Mouse (Mus musculus): Measurements from ENCODE around the gene Slc5a8.

Slc5a8 gene

DNA sequence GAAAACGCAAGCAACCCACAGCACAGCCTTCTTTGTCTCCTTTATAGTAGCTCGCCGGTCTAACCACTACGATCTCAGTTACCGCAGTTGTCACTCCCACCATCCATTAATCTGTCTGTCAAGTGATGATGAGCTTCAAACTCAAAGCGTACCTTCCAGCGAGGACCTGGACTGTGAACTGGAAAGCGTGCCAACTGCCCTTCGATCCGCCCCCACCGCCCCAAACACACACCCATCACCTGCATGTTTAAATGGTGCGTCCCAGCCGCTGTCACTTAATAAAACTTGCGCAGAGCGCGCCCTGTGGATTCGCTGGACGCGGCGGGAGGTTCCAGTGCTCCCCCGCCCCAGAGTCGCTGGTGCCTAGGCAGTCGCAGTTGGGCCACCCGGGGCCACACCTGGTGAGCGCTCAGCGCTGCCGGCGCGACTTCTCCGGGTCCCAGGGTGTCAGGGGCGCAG lies at the start of gene Slc5a8:
Slc5a8 (plus strand) TSS at position 361 of the 459 bp plus-strand sequence.
- no peak for DNase-seq (ENCODE audit: low spot score in 2 of 2)

DNA sequence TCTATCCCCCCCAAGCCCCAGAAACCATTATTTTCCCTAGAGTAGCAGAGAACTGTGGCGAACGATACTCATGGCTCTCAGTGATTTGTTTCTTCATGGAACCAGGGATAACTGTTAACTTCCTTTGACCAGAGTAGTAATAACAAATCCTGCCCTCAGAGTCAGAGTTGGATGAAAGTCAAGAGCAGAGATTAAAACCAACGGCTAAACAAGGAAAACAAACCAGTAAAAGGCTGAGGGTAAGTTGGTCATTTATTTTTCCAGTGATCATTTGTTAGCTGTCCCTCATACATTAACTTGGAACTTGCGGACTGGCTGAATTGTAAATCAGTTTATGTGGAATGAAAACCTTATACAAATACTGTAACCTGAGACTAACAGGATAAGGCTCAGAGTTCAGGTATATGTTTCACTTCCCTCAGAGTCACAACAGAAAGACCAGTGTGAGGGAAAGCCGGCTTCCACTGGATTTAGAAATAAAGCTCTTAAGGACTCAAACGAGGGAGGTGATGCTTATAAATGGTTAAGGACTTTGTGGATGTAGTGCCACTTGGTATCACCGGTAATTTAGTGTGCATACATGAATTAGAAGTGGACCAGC lies 36.8 kb upstream of the Slc5a8 start:
- no peak for DNase-seq (ENCODE audit: low spot score in 2 of 2)

DNA sequence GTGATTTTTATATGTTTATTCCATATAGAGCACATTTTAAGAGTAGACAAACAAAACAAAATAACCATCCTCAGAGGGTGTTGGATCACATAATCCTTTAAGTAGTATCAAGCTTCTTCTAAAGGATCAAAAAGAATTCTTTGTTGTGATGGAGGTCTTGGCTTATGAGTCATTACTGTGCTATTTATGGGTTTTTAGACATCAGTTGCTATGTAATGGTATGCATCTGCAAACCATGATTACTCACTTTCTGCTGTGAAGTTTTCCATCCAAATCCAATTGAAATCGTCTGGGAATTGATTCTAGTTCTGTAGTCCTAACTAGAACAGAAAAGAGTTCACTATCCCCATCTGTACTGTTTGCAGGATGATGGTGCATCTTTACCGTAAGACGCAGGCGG lies 35.8 kb upstream of the Slc5a8 start:
- no peak for DNase-seq (ENCODE audit: low spot score in 2 of 2)

DNA sequence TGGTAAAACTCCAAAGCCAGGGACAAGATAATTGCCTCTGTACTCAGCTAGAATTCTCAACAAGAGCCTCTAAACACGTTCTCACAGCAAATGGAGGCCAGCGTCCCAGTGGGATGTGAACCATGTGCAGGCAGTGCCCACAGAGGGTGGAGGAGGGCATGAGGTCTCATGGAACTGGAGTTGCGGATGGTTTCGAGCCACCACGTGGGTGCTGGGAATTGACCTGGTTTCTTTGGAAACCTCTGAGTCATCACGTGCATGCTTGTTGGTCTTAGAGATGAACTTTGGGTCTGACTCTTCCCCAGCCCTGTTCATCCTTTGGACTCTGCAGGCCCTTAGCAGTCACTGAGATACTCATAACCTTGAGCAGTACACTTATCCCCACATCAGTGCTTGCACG lies 32.5 kb upstream of the Slc5a8 start:
- DNase-seq (ENCODE audit: low spot score in 2 of 2): no peak

DNA sequence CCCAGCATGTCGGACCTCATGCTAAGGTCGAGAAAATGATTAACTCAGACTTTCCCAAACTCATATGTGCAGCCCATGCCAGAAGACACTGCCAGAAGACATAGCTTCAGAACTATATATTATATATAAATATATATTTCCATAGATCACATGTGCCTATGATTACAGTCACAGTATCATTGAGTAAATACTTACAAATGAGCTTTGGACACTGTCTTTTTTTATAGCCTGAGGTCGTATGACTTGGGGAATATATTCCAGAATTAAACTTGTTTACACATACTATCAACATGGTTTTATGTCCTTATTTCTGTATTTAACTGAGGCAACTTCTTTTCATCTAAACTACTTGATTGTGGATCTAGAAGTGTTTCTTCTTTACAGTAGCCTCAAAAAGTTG lies 24.9 kb upstream of the Slc5a8 start:
- no peak for DNase-seq (ENCODE audit: low spot score in 2 of 2)

DNA sequence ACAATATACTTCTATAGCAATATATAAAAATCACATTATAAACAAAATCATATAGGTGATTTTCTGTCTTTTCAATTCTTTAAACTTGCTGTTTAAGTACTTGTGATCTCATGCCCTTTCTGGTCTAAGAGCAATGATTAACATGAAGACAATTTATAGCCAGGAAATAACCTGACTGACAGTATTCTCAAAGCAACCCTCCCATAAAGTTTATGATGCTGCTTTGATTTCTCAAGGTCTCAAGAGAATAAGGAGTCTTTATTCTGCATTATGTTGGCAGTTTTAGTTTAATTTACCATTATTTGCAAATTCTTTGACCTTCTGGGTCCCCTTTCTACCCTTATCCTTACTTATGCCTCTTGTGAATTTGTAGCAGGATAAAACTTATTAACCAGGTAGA lies 24.4 kb upstream of the Slc5a8 start:
- DNase-seq (ENCODE audit: low spot score in 2 of 2): no peak

DNA sequence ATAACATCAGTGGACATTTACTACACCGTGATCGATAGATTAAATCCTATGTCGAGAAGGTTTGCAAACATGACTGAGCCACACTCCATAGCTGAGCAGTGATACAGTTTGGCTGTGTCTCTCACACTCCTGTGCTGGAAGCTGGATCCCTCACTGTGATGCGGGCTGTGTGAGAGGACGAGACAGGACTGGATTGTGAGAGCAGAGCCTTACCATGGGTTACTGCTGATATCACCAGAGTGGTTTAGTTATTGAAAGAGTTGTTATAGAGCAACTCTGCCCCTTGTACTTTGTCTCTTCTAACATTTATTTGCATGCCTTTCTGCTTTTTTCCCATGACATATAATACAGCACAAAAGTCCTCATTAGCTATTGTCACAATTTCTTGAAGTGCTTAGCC lies 23.5 kb upstream of the Slc5a8 start:
- no peak for DNase-seq (ENCODE audit: low spot score in 2 of 2)

DNA sequence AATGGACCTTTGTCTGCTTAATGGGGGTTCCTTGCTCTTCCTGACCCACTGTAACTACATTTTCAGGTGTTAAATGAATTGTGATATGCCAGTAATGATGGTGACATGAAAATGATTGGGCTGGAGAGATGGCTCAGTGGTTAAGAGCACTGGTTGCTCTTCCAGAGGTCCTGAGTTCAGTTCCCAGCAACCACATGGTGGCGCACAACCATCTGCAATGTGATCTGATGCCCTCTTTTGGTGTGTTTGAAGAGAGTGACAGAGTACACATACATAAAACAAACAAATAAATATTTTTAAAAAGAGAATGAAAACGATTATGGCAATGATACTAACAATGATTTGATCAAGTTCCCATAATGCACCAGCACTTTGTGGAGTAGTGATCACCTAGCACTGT lies 19.8 kb upstream of the Slc5a8 start:
- no peak for DNase-seq (ENCODE audit: low spot score in 2 of 2)

DNA sequence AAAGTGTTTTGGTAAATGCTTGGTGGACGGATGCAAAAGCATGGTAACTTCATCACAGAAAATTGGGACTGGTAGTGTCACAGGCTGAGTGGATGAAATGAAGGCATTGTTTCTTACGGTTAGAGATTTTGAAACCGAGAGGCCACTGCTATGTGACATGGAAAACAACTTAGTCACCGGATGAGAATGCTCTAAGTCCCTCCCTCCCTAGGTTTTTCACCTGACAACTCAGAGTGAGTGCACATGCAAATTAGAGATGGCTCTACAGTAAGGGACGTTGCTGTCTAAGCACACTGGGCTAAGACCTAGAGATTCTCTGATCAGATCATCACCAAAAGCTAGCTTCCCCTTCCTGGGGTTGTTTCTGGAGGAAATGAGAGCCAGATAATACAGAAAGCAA lies 10.9 kb upstream of the Slc5a8 start:
- DNase-seq (ENCODE audit: low spot score in 2 of 2): no peak

DNA sequence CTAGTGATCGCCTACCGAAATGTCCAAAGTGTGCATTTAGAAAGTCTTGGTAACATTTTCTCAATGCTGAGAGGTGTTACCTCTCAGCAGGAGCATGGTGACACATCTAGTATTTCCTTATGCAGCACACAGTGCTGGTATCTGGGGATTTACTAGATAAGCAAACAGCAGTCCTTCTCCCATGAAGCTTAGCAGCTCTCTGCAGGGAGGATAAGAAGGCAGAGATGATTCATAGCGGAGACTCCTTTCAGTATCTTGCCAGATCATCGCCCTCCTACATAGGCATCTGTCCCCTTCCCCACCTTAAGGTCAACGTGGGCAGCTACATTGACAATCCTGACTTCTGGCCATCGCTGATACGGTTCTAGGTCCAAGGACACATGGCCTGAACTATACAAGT lies 8.4 kb upstream of the Slc5a8 start:
- no peak for DNase-seq (ENCODE audit: low spot score in 2 of 2)

DNA sequence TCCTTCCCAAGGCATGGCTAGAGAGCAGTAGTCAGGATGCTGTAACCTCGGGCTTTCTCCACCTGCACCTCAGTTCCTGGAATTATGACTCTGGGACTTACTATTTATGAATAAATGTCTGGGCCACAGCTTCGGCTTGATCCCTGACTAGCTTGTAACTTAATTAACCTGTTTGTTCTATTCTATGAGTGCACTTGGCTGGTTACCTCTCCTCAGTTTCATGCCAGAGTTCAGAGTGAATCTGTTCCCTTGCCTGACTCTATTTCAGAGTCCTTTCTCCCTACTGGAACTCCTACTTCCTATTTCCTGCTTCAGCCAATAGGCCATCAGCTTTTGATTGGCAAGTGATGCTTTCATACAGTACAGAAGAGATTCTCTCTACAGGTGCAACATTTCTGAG lies 2.1 kb upstream of the Slc5a8 start:
- DNase-seq (ENCODE audit: low spot score in 2 of 2): no peak

DNA sequence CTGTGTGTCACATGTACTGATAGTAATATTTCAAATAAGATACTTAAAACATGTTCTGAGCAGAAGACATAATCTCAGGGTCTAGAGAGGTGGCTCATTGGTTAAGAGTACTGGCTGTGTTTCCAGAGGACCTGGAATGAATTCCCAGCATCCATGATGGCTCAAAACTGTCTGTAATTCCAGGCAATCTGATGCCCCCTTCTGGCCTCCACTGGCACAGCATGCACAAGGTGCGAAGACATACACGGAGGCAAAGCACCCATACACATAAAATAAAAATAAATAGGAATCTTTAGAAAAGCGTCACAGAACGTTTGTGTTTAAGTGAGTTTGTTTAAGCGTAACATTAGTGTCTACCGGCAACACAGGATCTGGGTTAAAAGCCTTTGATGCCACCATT lies 956 bp upstream of the Slc5a8 start:
- no peak for DNase-seq (ENCODE audit: low spot score in 2 of 2)

DNA sequence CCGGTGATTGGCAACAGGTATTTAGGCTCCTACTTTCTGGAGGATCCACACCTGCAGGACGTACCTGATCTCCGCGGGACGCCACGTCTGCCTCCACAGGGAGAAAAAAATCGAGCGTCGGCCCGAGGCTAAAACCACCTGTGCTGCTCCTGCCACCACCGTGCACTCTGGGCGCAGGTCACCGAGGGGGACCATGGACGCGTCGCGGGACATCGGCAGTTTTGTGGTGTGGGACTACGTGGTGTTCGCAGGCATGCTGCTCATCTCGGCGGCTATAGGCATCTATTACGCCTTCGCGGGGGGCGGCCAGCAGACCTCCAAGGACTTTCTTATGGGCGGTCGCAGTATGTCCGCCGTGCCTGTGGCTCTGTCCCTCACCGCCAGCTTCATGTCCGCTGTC lies 322 bp downstream of the Slc5a8 start:
- DNase-seq (ENCODE audit: low spot score in 2 of 2): no peak

DNA sequence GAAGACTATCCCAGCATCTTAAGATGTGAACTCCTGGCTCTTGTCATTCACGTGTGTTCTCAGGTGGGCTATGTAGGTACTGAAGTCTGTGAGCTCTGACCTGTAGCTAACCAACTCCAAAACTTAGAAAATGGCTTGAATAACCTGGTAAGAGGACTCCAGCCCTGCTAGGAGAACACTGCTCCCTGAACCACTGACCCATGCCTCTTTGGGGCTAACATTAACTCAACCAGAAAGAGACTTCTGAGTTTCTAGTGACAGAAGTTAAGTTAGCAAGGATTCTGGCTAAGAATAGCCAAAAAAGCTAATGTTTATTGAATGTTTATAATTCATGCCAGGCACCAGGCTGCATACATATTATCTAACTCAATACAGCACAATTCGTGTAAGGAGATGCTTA lies 2.6 kb downstream of the Slc5a8 start:
- no peak for DNase-seq (ENCODE audit: low spot score in 2 of 2)

DNA sequence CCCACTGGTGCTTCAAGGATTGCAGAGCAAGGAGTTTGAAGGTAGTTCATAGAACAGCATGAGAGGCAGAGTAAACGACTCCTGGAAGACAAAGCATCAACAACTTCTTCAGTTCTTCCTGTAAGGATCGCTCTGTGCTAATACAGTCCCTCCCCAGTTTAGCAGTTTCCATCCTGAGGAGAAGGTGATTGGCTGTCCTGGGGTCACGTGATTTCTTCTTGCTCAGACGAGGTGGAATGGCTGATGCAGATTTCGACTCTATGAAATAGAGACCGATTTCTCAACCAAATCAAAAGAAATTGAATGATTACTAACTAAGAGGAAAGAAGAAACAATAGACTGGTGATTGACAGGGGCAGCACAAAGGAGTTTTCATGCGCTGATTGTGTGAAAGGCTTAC lies 5.6 kb downstream of the Slc5a8 start:
- DNase-seq (ENCODE audit: low spot score in 2 of 2): no peak

DNA sequence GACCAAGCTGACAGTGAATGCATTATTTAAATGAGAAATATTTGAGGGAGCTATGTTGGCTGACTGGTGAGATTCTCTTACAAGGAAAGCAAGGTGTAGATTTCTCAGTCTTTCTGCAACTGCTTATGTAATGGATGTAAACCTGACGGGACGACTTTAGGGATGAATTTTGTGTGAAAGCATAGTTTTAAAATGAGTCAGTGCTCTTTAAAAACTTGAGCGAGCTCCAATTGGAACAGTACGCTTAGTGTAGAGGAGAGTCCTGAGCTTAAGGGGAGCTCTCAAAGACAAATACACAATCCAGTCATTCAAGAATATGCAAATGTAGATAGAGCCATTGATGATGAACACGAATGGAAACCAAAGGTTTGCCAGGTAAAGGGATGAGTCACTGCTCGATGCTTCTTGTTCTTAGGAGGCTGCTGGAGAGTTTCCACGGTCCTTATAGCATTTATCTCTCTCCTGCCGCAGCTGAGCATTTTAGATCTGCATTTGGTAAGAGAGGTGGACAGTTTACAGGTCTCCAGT lies 6.8 kb downstream of the Slc5a8 start:
- DNase-seq (ENCODE audit: low spot score in 2 of 2): no peak

DNA sequence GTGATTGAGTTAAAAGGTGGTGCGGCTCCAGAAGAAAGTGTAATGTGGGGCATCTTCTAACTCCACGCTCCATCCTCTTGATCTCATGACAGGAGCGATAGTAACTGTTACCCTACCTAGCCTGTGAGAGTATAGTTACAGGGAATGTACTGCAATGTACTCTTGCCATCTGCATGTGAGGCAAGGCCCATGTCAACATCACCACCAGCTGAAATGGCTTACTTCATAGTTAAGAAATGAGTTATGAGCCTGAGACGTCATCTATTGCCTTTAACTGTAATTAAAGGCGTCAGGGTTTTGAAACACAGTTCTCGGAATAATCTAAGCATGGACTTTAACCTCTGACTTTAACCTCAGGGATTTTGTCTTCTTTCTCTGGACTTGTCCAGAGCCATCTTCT lies 11.2 kb downstream of the Slc5a8 start:
- DNase-seq (ENCODE audit: low spot score in 2 of 2): no peak

DNA sequence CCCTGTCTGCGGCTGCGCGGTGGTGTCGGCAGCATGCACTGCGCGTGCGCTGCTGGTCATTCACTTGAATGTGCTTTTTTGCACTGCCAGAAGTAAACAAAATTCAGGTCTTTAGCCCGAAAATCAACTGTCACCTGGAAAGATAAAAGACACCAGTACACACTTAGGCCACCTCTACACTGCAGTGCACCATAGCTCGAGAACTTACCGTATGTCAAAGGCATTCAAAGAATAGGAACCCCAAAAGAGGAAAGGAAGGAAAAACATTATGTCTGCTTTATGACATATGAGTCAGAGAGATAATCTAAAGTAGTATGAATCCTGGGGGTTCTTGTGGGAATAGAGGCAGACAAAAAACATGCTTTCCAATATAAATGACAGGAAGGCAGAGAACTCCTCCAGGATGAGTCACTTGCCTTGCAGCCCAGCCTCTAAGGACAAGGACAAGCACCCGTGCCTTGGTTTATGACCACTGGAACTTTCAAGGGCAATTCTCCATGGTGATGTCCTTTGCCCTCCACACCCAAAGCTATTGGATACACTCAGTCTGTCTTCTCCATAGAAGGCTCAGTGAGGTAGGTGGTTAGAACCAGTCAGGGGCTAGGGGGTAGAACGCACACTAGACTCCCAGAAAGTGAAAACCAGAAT lies 64.0 kb downstream of the Slc5a8 start:
- DNase-seq (ENCODE audit: low spot score in 2 of 2): no peak

DNA sequence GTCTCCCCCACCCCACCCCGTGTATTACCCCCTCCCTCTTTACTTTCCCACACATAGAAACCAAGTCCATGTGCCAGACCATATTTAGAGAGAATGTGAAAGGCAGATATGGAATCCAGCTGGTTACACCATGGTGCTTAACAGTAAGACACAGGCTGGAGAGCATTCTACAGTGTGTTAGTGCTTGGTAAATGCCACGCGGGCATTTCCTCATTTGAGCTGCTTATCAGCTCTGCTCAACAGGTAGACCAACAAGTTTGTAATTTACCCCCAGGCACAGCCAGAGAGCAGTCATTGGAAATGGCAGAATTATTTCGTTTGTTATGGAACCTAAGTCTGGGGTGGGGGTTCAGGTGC lies 64.5 kb downstream of the Slc5a8 start:
- no peak for DNase-seq (ENCODE audit: low spot score in 2 of 2)

DNA sequence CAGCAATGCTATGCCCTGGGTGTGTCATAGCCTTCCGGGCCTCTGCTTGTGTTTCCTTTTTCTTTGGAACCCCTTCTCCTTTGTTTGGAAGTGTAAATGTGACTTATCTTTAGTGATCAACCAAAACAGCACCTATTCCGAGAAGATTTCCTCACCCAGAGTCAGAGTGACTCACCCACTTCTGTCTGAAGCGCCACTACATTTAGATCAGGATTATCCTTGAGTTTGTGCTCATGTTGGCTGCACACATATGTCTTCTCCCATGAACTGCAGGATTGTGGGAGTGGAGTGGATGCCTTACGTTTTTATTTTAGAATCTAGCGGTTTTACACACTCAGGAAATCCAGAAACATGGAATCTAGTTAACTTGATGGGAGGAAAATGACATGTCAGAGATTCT lies 75.0 kb downstream of the Slc5a8 start:
- DNase-seq (ENCODE audit: low spot score in 2 of 2): no peak

DNA sequence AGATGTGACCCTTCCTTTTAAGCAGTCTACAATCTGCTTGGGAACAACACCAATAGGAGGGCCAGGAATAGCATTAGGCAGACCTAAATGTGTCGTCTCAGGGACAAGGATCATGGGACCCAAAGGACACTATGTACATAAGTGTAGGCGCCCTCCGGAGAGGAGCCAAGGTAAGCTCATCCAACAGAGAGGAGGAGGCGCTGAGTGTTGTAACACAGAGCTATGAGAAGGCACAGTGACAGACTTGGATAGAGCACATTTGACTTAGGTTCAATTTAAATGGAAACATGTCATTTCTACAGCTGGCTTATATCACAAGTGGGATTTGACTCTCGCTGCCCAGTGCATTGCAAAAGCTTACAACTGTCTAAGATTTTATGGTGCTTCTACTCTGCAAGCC lies 82.8 kb downstream of the Slc5a8 start:
- no peak for DNase-seq (ENCODE audit: low spot score in 2 of 2)

DNA sequence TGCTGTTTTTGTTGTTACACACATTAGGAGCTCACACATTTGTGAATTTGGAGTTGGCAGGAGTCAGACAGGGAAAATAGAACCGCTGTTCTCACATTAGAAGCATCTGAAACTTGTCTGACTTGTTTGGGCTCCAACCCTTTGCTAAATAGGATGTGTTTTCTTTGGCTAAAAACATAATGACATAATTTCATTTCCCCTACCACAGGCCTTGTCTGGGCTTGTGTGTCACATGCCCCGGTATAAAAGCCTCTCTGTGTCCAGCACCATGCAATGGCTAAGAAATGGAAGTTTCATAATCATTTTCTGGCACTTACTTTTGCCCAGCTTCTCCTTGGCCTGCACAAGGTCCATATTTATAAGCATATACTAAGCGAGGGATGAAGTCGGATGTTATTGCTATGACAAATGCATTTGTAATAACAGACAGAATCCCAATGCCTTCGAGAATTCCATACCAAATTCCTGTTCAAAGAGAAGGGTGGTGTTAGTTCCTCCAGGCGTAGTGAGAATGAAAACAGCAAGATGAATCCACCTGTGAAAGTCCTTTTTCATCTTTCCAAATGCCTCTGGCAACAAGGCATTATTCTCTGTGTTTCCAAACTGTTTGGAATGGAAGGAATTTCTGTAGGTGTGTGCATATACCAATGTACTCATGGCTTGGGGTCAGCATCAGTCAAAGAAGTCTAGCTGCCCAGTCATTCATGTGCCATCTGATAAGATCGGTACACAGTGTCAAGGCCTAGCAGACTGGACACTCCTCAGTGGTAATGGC lies 85.3 kb downstream of the Slc5a8 start:
- no peak for DNase-seq (ENCODE audit: low spot score in 2 of 2)

DNA sequence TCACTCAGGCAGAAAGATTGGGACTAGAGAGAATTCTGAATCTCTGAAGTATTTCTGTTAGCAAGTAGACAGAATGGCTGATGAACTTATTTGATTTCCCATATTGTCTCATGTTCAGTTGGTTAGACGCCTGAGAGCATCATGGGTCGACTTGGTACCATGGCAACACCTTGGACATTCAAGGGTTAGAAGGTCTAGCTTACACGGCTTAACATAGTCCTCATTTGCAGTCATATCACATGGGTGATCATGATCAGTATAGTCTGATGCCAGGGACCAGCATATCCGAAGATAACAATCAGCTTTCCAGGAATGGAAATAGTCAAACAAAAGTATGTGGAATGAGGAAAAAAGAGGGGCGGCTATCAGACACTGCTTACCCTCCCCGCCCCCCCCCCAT lies 93.1 kb downstream of the Slc5a8 start:
- no peak for DNase-seq (ENCODE audit: low spot score in 2 of 2)

Measured in right cerebral cortex, postnatal 36 days (tissue).